Mouse (Mus musculus): Measurements from ENCODE around the gene Smim23. TPM values are rescaled to one million over a fixed set of nuclear protein-coding genes. Genes with fewer than 3 reads are reported as not detected.

Smim23 gene
- polyA plus RNA-seq, 1 experiment from 2014 or later = not detected

GRCm38 (mm10) chr11:32794759-32795445 is 29.5 kb downstream of the Smim23 start:
- H3K27me3 ChIP-seq (ENCODE audit: control insufficient read depth, insufficient read depth, low read length) = no peaks in the 10 kb centered on the region
- WGBS (ENCODE audit: insufficient replicate concordance) = 69% methylated on average over 10 of the region's 10 CpGs

DNA sequence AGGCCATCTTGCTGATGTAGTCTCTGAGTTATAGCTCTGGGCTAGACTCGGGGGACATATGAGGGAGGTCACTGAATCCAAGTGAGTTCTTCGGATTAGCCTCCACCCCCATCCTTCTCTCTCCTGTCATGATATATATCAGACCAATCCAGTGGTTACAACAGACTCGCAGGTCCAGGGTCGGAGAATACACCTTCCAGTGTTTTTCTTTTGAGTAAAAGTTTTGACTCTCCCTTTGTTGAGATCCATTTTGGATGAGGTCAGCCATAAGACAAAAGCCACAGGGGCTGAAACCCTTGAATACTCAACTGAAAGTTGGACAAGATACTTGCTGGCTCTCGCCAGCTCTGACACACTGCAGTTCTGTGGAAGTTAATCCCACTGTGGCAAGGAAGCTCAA is 38.2 kb downstream of the Smim23 start:
- no peak overlapping the region for H3K9ac ChIP-seq (ENCODE audit: low read depth, low read length)
- no peak overlapping the region for H3K4me2 ChIP-seq
- WGBS (ENCODE audit: insufficient replicate concordance) = 76% methylated on average over 5 of the region's 5 CpGs

More at GRCm38 (mm10) chr11:32794759-32795445, 29.5 kb downstream of the Smim23 start:
- Histone ChIP-seq H3K4me2 (no peak overlapping the region), H3K36me3 (ENCODE audit: control insufficient read depth, insufficient read depth, low read length) (no peaks in the 10 kb centered on the region), H3K27ac (ENCODE audit: low read depth, low read length) (no peak overlapping the region), H3K9me3 (replicated peaks; ENCODE audit: control insufficient read depth, low read length) (no peaks in the 10 kb centered on the region), H3K4me1 (ENCODE audit: control insufficient read depth, insufficient read depth, low read length) (peaks cover 6% of the 10 kb centered on the region; the same call in 1 of the 2 replicates), H3K9ac (ENCODE audit: low read depth, low read length) (no peak overlapping the region), H3K4me3 (ENCODE audit: low read depth, low read length) (no peak overlapping the region)
- no peak for ATAC-seq (replicated peaks; ENCODE audit: insufficient number of reproducible peaks, low FRiP score, low TSS enrichment)

GRCm38 (mm10) chr11:32785591-32786147 is 38.7 kb downstream of the Smim23 start:
- H3K27me3 ChIP-seq (ENCODE audit: control insufficient read depth, insufficient read depth, low read length) = peaks cover 2% of the 10 kb centered on the region
- no peak overlapping the region for H3K9ac ChIP-seq (ENCODE audit: low read depth, low read length)
- no peak overlapping the region for H3K4me3 ChIP-seq (ENCODE audit: low read depth, low read length)
- no peaks in the 10 kb centered on the region for H3K36me3 ChIP-seq (ENCODE audit: control insufficient read depth, insufficient read depth, low read length)
- H3K4me1 ChIP-seq (ENCODE audit: control insufficient read depth, insufficient read depth, low read length) = no peaks in the 10 kb centered on the region; the same call in 1 of the 2 replicates
- WGBS (ENCODE audit: insufficient replicate concordance) = 75% methylated on average over 6 of the region's 6 CpGs
- H3K9me3 ChIP-seq (replicated peaks; ENCODE audit: control insufficient read depth, low read length) = no peaks in the 10 kb centered on the region
- no peak for ATAC-seq (replicated peaks; ENCODE audit: insufficient number of reproducible peaks, low FRiP score, low TSS enrichment)
- no peak overlapping the region for H3K27ac ChIP-seq (ENCODE audit: low read depth, low read length)
- H3K4me2 ChIP-seq = no peak overlapping the region

More for the DNA sequence above, 38.2 kb downstream of the Smim23 start:
- Histone ChIP-seq H3K4me1 (ENCODE audit: control insufficient read depth, insufficient read depth, low read length) (no peaks in the 10 kb centered on the region; the same call in 1 of the 2 replicates), H3K4me3 (ENCODE audit: low read depth, low read length) (no peak overlapping the region), H3K9me3 (replicated peaks; ENCODE audit: control insufficient read depth, low read length) (no peaks in the 10 kb centered on the region), H3K27me3 (ENCODE audit: control insufficient read depth, insufficient read depth, low read length) (peaks cover 2% of the 10 kb centered on the region), H3K36me3 (ENCODE audit: control insufficient read depth, insufficient read depth, low read length) (no peaks in the 10 kb centered on the region), H3K27ac (ENCODE audit: low read depth, low read length) (no peak overlapping the region)
- ATAC-seq (replicated peaks; ENCODE audit: insufficient number of reproducible peaks, low FRiP score, low TSS enrichment) = no peak

DNA sequence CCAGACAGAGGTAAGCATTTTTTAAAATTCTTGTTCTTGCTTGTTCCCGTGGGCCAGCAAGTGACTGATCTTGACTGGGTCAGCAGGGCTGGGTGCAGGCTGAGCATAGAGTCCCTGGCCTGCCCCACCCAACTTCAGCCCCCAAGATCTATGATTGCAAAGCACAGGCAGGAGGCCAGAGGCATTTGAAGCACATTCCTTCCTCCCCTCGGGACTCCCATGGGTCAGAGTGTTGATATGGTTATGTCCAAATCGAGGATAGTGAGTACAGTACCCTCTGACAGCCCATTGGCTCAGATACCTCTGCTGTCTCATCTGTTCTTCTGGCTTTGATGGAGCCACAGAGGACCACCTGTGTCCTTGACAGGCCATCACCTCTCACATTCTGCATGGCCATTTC is 41.7 kb downstream of the Smim23 start:
- ATAC-seq (replicated peaks; ENCODE audit: insufficient number of reproducible peaks, low FRiP score, low TSS enrichment) = no peak
- H3K4me1 ChIP-seq (ENCODE audit: control insufficient read depth, insufficient read depth, low read length) = no peaks in the 10 kb centered on the region; the same call in 1 of the 2 replicates
- no peak overlapping the region for H3K4me3 ChIP-seq (ENCODE audit: low read depth, low read length)
- no peak overlapping the region for H3K4me2 ChIP-seq
- no peak overlapping the region for H3K9ac ChIP-seq (ENCODE audit: low read depth, low read length)
- H3K27me3 ChIP-seq (ENCODE audit: control insufficient read depth, insufficient read depth, low read length) = peaks cover 2% of the 10 kb centered on the region
- no peak overlapping the region for H3K27ac ChIP-seq (ENCODE audit: low read depth, low read length)
- no peaks in the 10 kb centered on the region for H3K36me3 ChIP-seq (ENCODE audit: control insufficient read depth, insufficient read depth, low read length)
- 44% methylated on average over 3 of the region's 3 CpGs for WGBS (ENCODE audit: insufficient replicate concordance)
- no peaks in the 10 kb centered on the region for H3K9me3 ChIP-seq (replicated peaks; ENCODE audit: control insufficient read depth, low read length)

GRCm38 (mm10) chr11:32781633-32782404 is 42.6 kb downstream of the Smim23 start:
- Histone ChIP-seq H3K4me2 (no peak overlapping the region), H3K36me3 (ENCODE audit: control insufficient read depth, insufficient read depth, low read length) (no peaks in the 10 kb centered on the region), H3K9me3 (replicated peaks; ENCODE audit: control insufficient read depth, low read length) (no peaks in the 10 kb centered on the region), H3K4me3 (ENCODE audit: low read depth, low read length) (no peak overlapping the region), H3K27me3 (ENCODE audit: control insufficient read depth, insufficient read depth, low read length) (peaks cover 2% of the 10 kb centered on the region), H3K4me1 (ENCODE audit: control insufficient read depth, insufficient read depth, low read length) (no peaks in the 10 kb centered on the region; the same call in 1 of the 2 replicates), H3K27ac (ENCODE audit: low read depth, low read length) (no peak overlapping the region), H3K9ac (ENCODE audit: low read depth, low read length) (no peak overlapping the region)
- no peak for ATAC-seq (replicated peaks; ENCODE audit: insufficient number of reproducible peaks, low FRiP score, low TSS enrichment)
- WGBS (ENCODE audit: insufficient replicate concordance) = 53% methylated on average over 2 of the region's 2 CpGs

DNA sequence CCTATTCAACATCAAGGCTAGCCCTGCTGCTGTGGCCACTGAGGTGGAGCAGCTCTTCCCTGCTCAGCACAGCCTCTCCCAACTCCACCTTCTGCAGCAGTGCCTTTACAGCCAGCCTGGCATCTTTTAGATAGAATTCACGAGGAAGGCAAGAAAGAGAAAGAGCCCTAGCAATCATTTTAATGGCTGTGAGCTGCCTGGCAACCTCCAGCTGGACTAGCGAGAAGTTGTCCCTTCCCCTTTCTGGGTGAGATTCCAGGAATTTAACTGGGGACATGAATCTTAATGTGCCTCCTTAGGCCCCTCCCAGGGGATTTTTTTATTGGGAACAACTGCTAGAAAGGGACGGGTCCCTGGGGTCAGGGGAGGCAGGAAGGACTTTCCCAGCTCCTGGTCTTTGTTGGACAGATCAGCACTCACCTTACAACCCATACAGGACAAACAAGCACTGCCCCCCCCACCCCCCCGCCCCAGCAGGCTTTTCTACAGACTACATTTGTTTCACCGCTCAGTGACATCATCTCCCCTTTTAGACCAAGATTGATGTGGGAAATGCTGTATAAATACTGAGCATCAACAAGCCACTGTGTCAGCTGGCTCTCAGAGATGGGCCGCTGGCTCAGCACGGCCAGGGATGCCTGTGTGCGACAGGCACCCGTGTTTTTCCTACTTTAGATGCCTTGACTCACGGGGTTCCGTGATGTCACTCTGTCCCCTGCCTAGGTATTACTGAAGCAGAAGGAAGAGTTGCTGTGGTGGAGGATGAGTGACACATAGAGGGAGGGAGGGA is 43.5 kb downstream of the Smim23 start:
- Histone ChIP-seq H3K4me1 (ENCODE audit: control insufficient read depth, insufficient read depth, low read length) (no peaks in the 10 kb centered on the region; the same call in 1 of the 2 replicates), H3K4me2 (no peak overlapping the region), H3K9ac (ENCODE audit: low read depth, low read length) (no peak overlapping the region), H3K4me3 (ENCODE audit: low read depth, low read length) (no peak overlapping the region), H3K27ac (ENCODE audit: low read depth, low read length) (no peak overlapping the region), H3K27me3 (ENCODE audit: control insufficient read depth, insufficient read depth, low read length) (no peaks in the 10 kb centered on the region; the same call in 1 of the 2 replicates), H3K36me3 (ENCODE audit: control insufficient read depth, insufficient read depth, low read length) (no peaks in the 10 kb centered on the region), H3K9me3 (replicated peaks; ENCODE audit: control insufficient read depth, low read length) (no peaks in the 10 kb centered on the region)
- WGBS (ENCODE audit: insufficient replicate concordance) = 53% methylated on average over 11 of the region's 11 CpGs
- no peak for ATAC-seq (replicated peaks; ENCODE audit: insufficient number of reproducible peaks, low FRiP score, low TSS enrichment)

- H3K27ac ChIP-seq (ENCODE audit: low read depth, low read length) = no peak overlapping the region
- no peak for ATAC-seq (replicated peaks; ENCODE audit: insufficient number of reproducible peaks, low FRiP score, low TSS enrichment)
These were observed 55.6 kb downstream of the Smim23 start for GRCm38 (mm10) chr11:32768642-32769343.

More at GRCm38 (mm10) chr11:32768642-32769343, 55.6 kb downstream of the Smim23 start:
- H3K9me3 ChIP-seq (replicated peaks; ENCODE audit: control insufficient read depth, low read length) = no peaks in the 10 kb centered on the region
- no peak overlapping the region for H3K4me3 ChIP-seq (ENCODE audit: low read depth, low read length)
- WGBS (ENCODE audit: insufficient replicate concordance) = 72% methylated on average over 12 of the region's 12 CpGs
- H3K27me3 ChIP-seq (ENCODE audit: control insufficient read depth, insufficient read depth, low read length) = no peaks in the 10 kb centered on the region
- H3K4me2 ChIP-seq = no peak overlapping the region
- no peak overlapping the region for H3K9ac ChIP-seq (ENCODE audit: low read depth, low read length)
- H3K4me1 ChIP-seq (ENCODE audit: control insufficient read depth, insufficient read depth, low read length) = no peaks in the 10 kb centered on the region
- no peaks in the 10 kb centered on the region for H3K36me3 ChIP-seq (ENCODE audit: control insufficient read depth, insufficient read depth, low read length)

Measured in heart, embryonic 11.5 days (tissue).